Mouse (Mus musculus): ENCODE measurements at regions not wholly inside any gene's neighbourhood (a gene's known extent, or its start where the extent isn't known, plus 50 kb on each side); places are given as distances from the start of the nearest gene placed in this dataset.
A peak's percentile ranks its signal among the peaks of the same experiment; 100 is the strongest.

GRCm38 (mm10) chr16:30775740-30776700, 176.5 kb downstream of the Fam43a start:
- no peak for DNase-seq (ENCODE audit: low spot score in 2 of 2)

GRCm38 (mm10) chr16:30777416-30777815, 177.9 kb downstream of the Fam43a start:
- no peak for DNase-seq (ENCODE audit: low spot score in 2 of 2)

DNA sequence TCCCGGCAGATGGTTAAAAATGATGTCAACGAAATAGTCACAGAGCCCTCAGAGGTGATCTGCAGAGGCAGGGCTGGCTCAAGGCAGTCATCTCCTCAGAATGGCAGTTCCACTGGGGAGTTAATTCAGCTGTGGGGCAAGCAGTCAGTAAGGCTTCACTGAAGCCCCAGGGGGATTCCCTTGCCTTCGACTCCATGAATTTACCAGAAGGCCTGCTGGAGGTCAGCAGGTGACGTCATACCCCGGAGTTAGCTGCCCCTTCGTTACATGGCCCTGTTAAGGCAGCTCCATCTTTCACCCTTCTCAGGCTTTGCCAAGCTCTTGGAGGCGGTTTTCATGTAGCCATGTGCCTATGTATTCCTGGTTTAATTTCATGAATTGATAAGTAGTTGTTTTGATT, 178.6 kb downstream of the Fam43a start:
- no peak for DNase-seq (ENCODE audit: low spot score in 2 of 2)

GRCm38 (mm10) chr16:30778945-30779344, 179.4 kb downstream of the Fam43a start:
- DNase-seq (ENCODE audit: low spot score in 2 of 2) = no peak

DNA sequence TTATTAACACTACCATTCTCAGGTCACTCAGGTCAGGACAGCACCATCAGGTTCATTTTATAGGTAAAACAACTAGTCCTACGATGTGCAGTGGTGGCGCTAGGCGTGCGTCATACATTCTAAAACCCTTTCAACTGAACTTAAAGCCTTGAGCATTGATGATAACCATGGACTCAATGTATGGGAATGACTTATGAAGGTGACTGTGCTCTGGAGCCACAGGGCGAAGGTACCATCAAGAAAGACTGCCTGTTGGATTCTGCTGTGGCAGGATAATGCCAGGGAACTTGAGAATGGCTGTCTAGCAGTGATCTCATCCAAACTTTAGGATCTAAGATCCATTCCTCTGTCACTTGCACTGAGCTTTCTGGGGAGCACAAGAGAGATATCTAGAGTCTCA, 184.7 kb downstream of the Fam43a start:
- no peak for DNase-seq (ENCODE audit: low spot score in 2 of 2)

DNA sequence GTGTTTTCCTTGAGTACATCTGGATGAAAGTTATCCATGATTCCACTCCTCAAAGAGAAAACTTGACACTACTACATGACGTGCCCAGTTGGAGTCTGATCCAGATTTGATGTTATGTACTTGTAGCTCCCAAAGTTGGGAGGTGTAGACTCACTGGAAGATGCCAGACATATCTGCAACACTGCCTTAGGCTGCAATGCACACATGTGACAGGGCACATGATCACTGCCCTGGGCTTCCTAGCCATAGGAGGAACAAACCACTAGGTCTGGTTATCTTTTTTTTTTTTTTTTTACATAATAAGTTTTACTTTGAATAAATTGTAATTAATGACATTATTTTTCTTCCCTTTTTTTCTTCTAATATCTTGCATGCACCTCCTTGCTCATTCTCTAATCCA, 185.4 kb downstream of the Fam43a start:
- DNase-seq (ENCODE audit: low spot score in 2 of 2) = no peak

DNA sequence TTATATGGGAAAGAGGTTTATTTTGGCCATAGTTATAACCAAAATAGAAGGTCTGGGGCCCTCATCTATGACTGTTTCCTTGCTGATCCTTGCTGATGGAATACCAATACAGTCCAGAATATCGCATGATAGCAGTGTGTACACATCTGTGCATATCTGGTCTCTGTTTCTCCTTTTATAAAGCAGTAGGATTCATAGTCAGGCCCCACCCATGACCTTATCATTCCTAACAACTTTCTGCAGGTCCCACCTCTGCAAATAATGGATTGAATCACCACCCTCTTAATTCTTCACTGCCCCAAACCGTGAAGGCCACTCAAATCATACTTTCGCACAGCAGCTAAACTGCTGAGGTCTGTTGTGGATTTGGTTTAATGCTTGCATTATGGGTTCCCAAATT, 186.5 kb downstream of the Fam43a start:
- DNase-seq (ENCODE audit: low spot score in 2 of 2) = no peak

GRCm38 (mm10) chr16:30787351-30787750, 187.8 kb downstream of the Fam43a start:
- DNase-seq (ENCODE audit: low spot score in 2 of 2) = no peak

DNA sequence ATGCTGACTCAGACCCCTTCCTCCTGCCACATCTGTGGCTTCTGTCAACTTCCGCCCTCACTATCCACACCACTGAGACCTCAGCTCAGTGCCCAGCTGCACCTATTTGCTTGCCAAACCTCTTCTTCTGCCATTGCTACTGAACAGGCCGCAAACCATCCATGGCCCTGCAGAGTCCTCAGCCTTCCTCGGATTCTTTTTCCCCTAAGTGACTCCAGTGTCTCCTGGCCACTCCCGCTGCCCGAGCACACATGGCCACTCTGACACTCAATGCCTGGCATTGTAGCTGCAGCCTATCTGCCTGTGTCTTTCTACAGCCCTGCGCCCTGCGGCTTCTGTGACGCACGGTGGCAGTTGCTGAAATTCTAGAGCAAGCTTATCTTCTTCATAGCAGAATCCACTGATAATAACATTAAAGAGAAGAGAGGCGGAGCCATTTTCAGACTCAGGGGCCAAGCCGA, 188.8 kb downstream of the Fam43a start:
- DNase-seq (ENCODE audit: low spot score in 2 of 2) = no peak

- no peak for DNase-seq (ENCODE audit: low spot score in 2 of 2)
Observed at GRCm38 (mm10) chr16:30788944-30789781, 189.6 kb downstream of the Fam43a start.

GRCm38 (mm10) chr16:30790036-30790435, 190.5 kb downstream of the Fam43a start:
- peak in 1 of 2 experiments; percentile 59 for DNase-seq (ENCODE audit: low spot score in 2 of 2)

DNA sequence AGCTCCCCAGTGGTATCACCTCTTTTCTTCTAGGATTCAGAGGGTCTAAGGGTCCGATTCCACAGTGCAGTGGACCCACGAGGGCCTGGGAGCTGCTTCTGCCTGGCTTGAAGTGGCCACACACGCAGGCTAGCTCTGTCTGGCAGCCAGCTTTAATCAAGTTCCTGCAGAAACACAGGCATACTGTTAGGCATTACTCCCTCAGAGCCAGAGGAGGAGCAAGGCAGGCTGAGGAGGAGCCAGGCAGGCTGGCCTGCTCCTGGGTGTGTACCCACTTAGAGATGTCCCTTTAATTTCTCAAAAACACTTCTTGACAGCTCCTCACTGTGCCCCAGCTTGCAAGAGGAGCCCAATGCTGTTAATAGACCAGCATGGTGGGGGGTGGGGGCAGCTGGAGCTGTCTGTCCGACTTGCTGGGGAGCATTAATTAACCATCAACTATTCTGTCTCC, 191.1 kb downstream of the Fam43a start:
- no peak for DNase-seq (ENCODE audit: low spot score in 2 of 2)

- no peak for DNase-seq (ENCODE audit: low spot score in 2 of 2)
Observed at GRCm38 (mm10) chr16:30791048-30791855, 191.7 kb downstream of the Fam43a start.

GRCm38 (mm10) chr16:30792738-30793377, 193.3 kb downstream of the Fam43a start:
- no peak for DNase-seq (ENCODE audit: low spot score in 2 of 2)

DNA sequence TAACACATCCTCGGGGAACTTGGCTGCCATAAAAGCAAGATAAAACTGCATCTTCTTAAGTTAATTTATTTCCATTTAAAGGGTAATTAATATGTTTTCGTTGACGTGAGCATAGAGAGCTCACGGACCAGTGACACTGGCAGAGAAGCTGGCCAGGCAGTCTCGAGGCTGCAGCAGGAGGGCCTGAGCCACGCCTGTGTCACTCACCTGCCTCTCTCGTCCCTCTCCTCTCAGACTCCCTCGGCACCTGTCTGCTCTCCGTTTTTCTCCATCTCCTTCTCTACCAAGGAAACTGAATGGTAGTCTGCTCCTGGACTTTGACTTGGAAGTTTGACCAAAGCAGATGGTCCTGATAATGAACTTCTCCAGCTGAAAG, 193.8 kb downstream of the Fam43a start:
- DNase-seq (ENCODE audit: low spot score in 2 of 2) = no peak

- no peak for DNase-seq (ENCODE audit: low spot score in 2 of 2)
Observed at GRCm38 (mm10) chr16:30793856-30794255, 194.3 kb downstream of the Fam43a start.

DNA sequence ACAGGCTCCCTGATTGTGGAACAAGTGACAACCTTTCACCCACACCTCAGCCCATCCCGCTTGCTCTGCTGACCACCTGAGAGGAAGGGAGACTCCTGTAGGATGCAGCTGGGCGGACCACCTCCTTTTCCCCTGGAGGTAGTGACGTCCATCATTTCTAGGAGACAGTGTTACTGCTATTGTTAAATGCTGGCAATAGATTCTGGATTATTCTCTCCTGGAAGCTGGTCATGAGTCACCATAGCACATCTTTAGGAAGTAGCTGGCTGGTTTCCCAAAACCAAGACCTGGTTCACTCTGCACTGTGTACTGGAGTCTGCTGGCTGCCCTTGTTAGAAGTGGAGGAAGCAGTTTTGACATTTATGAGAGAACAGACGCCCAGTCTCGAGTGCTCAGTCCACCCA, 196.0 kb downstream of the Fam43a start:
- no peak for DNase-seq (ENCODE audit: low spot score in 2 of 2)

DNA sequence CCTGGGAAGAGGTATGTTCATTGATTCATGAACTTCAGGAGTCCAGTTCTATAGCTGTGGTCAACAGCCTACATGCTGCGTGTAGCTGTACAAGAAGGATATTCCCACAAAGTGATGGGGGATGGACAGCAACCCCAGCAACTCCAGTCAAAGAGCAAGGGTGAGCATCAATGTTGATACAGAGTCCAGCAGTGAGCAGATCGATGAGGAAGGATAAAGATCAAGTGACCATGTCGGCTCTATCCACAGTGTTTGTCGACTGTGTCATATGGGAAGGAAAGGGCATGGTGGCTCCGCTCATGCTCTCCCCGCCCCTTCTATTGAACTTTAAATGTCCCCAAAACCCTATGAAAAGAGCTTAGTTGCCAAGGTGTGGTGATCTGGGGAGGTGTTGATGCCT, 196.6 kb downstream of the Fam43a start:
- DNase-seq (ENCODE audit: low spot score in 2 of 2) = no peak

GRCm38 (mm10) chr16:30797006-30797405, 197.5 kb downstream of the Fam43a start:
- DNase-seq (ENCODE audit: low spot score in 2 of 2) = no peak

GRCm38 (mm10) chr16:30797973-30798471, 198.5 kb downstream of the Fam43a start:
- no peak for DNase-seq (ENCODE audit: low spot score in 2 of 2)

- DNase-seq (ENCODE audit: low spot score in 2 of 2) = no peak
Observed at GRCm38 (mm10) chr16:30798536-30798935, 199.0 kb downstream of the Fam43a start.

Data from urinary bladder, postnatal 36 days (tissue).